Mouse (Mus musculus): Measurements from ENCODE around the gene Cfdp1.

The Cfdp1 gene

DNA sequence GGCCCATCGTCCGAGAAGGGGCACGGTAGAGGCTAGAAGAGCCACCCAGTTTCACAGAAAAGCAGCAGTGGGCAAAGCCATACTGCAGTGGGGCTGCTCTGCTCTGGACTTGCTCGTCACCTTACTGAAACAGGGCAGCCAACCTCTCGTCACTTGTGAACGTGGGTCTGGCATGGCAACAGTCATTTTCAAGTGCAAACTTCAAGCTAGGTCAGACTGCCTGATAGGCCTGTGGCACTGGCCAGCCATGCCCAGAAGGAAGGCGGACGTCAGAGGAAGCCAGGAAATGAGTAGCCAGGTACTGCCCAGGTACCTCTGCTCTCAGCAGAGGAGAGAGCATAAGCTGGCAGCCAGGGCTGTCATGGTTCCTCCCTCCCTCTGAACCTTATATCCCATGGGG is 113.1 kb downstream of the Cfdp1 start:
- DNase-seq (ENCODE audit: low read depth, low spot score) = no peak

DNA sequence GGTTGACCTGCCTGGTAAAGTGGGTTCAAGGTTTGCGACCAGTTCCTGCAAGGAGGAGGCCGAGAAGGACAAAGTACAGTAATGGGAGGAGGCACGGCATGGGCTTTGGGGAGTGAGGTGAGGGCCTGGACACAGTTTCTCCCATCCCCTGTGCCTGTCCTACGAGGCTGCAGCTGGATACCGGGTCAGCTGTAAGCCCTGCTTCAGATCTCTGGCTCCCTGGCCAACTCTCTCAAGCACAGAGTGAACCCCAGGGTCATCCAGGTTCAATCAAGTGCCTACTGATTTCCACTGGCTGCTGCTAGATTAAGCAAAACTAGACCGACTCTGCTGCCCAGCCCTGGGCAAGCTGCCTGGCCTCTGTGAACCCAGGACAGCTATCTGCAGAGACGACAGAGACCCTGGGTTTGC is 113.8 kb downstream of the Cfdp1 start:
- DNase-seq (ENCODE audit: low read depth, low spot score) = no peak

DNA sequence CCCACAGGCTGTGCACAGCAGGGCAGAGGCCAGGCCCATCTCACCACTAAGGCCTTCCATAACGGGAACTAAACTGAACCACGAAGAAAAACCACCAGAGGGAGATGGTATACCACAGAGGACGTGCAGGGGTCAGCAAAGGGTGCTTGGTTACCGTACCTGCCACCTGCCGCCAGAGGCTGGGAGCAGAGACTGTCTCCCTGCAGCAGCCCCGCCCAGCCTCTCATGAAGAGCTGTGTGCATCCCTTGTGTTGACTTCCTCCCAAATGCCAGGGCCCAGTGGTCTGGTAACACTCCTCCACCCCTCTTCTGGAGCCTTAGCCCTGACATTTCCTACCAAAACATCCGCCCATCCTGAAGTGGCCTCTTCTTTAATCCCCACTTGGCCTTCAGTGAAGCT is 114.5 kb downstream of the Cfdp1 start:
- no peak for DNase-seq (ENCODE audit: low read depth, low spot score)

DNA sequence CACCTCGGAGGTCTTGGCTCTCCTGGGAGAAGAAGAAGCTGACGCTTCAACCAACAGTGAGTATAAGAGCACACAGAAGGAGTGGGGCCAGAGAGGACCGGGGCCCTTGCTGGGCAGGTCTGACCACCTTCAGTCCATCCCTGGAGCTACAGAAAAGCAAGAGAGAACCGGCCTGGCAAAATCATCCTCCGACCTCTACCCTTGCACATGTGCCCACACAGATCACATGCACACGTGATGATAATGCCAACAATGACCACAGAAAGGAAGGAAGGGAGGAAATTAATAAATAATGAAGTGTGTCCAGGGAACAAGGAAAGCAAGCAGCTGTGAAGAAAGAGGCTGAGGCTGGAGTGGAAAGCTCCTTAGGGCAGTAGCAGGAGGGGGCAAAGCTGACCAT is 115.2 kb downstream of the Cfdp1 start:
- DNase-seq (ENCODE audit: low read depth, low spot score) = no peak

DNA sequence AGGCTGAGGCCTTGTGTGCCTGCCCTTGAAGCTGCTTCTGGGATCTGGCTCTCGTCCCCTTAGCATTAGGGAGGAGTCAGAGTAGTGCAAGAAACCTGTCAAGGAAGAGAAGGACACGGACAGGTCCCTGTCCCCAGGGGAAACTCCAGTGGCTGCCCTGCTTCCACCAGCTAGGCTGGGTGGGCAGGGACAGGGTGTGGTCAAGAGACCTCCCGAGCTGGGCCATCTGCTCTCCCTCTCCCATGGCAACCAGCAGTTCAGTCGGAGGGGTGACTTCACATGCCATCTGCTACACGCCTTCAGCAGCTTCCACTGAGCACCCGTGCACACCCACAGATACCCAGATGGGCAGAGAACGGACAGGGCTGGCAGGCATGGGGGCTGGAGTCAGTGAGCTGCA is 117.8 kb downstream of the Cfdp1 start:
- DNase-seq (ENCODE audit: low read depth, low spot score) = no peak

DNA sequence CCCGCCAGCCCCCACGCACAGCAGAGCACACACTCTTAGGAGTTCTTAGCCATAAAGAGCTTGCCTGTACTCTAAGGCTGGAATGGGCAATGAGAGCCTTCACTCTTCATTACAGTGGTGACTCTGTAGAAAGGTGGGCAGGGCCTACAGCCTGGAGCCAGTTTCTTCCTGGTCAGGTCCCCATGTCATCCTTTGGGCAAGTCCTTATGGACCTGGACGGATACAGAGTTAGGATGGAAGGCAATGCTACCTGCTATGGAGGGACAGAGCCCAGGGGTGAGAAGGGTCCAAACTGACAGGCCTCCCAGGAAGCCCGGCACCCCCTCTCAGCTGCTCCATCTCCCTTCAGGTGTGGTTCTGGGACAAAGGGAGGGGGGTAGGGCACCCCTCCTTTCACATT is 118.3 kb downstream of the Cfdp1 start:
- no peak for DNase-seq (ENCODE audit: low read depth, low spot score)

DNA sequence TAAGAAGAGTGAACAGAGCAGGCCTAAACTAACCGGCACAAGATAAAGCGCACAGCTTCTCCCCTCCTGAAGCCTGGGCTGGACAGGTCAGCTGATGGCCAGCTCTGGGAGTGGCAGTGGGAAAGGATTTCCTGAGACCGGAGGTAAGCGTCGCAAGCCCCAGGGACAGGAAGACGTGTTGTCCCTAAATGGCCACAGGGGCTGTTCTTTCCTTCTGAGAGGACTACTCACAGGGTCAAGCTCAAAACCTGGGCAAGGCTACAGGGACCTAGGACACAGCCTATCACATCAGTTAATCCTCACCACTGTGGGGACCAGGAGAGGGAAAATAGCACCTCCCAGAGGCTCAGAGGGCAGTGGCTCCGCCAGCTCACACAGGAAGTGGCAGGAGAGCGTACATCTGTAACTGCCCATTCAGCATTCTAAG is 118.7 kb downstream of the Cfdp1 start:
- no peak for DNase-seq (ENCODE audit: low read depth, low spot score)

DNA sequence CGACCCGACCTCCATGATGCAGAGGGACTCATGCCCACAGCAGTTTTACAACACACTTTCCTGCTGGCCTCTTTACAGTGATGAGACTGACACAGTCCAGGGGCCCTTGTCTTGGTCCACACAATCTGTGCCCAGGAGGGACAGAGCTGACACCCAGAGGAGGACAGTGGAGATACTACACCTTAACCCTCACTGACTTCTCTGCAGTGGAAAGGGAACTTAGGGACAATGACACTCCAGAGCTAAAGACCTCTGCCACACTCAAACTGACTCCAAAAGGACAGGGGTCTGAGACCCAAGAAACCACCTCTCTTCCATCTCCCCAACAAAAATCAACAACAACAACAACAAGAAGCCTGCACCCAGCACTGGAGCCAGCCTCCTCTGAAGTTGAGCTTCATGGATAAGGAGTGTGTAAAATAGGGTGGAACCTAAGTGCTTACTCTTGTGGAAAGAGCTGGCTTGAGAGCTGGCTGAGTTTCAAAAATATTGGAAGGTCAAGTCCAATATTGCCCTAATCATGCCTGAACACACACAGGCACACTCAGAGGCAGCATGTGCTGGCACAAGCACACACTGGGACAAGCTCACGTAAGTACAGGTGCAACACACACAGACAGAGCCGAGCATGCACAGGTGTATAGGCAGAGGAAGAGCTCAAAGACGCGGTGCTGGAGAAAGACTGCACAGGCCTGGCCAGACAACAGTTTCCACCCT is 119.7 kb downstream of the Cfdp1 start:
- no peak for DNase-seq (ENCODE audit: low read depth, low spot score)

DNA sequence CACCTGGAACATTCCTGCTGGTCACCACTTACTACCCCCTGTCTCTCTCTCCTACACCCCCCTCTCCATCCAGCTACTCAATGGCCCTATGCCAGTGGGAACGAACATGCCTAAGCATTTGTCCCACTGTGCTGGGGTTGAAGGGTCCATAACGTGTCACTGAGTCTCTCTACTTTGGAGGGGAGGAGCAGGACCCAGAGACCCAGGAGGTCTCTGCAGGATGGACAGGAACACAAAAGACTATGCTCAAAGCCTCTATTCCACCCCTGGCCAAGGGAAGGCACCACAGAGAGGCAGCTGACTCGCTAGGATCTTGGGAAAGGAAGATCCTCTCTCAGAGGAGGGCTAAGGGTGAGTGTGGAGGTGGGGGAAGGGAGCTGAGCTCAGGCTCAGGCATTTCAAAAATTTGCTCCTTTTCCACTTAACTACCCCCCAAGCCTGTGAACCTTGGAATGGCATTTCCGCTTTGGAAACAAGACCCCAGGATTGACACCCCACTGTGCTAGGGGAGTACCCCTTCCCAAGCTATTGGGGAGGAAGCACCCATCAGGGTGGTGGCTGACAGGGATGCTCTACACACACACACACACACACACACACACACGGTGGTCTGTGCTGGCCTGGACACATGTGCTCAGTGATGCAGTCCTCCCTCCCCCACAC is 120.4 kb downstream of the Cfdp1 start:
- no peak for DNase-seq (ENCODE audit: low read depth, low spot score)

DNA sequence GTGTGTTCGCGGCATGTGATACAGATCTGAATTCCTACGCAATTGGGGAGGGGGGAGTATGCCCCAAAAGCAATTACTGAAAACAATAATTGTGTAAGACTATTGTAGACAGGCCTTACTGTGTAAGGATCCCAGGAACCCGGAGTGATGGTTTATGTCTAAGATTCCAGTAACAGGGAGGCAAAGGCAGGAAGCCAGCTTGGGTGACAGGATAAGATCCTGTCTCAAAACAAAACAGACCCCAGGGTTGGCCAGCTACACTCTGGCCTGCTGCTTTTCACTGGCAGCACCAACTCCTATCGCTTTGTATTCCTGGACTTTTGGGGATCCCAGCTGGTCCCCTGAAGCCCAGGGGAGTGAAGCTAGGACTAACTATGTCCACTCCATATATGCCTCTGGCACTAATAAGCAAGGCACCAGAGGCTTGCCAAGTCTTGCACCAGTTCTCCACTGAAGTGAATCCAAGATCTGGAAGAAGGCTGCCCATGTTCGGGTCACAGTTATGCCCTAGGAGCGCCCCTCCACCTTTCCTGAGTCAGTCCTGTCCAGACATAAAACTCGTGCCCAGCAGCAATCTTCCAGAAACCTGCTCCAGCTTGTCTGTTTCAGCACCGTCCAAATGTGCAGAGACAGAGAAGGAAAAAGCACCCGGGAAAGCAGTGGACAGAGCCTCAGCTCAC is 121.5 kb downstream of the Cfdp1 start:
- DNase-seq (ENCODE audit: low read depth, low spot score) = no peak

DNA sequence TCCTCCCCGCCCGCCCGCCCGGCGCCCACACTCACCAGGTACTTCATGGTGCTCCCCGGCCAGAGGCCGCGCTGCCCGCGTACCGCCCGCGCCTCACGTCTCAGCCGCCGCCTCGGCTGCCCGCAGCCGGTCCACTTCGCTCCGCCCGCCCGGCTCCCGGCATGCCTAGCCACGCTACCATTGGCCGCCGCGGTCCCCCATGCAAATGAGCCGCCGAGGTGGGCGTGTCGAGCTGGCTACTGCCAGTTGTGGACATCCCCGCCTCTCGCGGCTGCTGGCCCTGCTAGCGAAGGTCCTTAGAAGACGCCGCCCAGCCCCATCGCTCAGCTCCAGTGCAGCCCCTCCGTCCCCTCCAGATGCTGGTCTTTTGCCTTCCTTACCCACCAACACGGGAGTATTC is 122.1 kb downstream of the Cfdp1 start:
- DNase-seq (ENCODE audit: low read depth, low spot score) = peak; percentile 88

DNA sequence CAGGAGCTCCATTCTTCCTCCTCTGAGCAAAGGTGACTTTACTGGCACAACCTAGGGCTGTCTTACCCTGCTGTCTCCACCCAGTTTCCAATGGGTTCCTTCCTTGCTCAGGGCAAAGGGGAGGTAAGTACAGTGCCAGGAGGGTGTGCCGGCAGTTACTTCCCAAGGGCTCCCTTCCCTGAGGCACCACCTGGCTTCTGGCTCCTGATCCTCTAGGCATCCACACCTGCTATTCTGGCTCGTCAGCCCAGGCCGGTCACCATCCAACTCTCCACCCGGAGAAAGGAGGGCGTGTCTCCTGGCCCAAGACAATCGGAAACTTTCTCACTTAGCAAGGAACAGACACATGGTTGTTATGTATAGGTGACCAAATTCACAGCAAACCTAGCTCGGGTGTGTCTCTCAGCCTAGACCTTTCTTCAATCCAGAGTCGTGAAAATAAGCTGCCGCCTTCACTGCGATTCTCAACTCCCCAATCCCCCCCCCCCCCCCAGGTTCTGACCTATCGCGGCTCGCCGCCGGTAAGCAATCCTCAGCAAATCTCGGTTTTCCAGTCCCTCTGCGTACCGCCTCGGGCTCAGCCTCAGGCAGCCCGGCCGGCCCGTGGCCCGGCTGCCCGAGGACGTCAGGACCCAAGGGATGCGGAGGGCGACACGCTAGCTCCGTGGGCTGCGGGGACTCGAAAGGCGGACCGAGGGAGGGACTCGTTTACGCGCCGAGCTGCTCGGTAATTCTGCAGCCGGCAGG is 122.7 kb downstream of the Cfdp1 start:
- no peak for DNase-seq (ENCODE audit: low read depth, low spot score)

DNA sequence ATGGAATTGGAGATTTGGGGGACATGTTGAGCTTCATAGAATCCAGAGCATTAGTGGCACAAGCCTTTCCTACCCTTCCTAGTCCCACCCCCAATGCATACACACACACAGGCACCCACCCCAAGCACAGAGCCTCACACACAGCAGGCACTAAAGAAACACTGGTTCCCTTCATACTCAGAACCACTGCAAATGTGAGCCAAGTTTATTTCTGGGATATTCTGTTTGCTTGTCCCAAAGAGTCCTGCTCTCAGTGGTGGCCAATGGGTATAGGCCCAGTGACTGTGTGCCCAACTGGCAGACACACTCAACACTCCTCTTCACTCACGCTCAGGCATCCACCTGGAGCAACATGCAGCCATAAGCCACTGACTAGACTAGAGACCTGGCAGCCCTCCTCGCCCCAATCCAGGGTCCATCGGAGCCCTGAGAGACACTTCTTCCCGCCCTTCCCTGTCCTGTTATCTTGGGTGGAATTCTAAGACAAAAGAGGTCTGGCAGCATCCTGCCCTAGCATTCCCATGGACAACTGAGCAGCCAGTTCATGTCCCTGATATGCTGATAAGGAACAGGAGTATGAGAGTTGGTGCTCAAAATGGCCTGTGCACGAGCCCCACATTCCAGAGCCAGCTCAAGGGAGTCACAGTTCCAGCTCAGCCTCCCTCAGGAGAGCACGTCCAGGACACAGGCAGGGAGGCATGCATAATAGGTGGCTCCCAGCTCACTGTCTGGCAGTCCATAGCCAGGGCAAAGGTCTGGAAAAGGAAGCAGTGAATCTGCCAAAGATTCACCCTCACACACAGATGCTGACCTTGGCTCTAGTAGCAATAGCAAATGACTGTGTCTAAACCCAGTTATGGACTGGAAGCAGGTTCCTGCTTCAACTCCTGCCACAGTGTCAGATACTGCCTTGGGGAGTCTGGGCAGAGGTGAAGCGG is 124.6 kb downstream of the Cfdp1 start:
- DNase-seq (ENCODE audit: low read depth, low spot score) = no peak

DNA sequence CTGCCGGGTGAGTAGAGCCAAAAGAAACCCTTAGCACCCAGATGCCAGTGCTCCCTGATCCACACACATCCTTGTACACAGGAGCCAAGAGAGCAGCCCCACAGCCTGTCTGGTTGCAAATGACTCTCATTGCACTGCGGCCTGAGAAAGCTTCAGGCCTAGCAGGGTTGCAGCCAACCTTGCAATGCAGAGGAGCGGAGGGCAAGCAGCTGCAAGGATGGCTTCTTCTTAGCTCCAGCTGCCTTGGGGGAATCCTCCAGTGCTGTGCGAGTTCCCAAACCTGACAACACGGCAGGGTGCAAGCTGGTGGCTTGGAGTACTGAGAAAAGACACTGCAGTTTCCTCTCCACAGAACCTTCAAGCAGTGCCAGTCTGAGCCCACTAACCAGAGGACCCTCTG is 125.6 kb downstream of the Cfdp1 start:
- DNase-seq (ENCODE audit: low read depth, low spot score) = no peak

DNA sequence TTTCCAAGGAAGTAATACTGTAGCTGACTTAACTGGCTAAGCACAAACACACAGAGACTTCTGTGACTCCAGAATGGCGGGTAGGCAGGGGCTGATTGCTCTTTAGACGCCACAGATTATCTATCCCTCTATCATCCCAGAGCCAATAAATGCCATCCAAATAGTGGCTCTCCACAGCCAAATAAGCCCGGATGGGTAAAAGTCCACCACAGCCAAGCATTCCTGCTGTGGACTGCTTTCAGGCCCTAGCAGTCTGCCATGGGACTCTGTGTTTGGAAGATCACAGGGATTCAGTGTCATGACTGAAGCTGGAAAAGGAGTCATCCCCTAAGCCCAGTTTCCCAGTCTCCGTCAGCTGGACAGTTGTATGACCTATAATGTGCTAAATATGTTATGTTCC is 126.5 kb downstream of the Cfdp1 start:
- no peak for DNase-seq (ENCODE audit: low read depth, low spot score)

DNA sequence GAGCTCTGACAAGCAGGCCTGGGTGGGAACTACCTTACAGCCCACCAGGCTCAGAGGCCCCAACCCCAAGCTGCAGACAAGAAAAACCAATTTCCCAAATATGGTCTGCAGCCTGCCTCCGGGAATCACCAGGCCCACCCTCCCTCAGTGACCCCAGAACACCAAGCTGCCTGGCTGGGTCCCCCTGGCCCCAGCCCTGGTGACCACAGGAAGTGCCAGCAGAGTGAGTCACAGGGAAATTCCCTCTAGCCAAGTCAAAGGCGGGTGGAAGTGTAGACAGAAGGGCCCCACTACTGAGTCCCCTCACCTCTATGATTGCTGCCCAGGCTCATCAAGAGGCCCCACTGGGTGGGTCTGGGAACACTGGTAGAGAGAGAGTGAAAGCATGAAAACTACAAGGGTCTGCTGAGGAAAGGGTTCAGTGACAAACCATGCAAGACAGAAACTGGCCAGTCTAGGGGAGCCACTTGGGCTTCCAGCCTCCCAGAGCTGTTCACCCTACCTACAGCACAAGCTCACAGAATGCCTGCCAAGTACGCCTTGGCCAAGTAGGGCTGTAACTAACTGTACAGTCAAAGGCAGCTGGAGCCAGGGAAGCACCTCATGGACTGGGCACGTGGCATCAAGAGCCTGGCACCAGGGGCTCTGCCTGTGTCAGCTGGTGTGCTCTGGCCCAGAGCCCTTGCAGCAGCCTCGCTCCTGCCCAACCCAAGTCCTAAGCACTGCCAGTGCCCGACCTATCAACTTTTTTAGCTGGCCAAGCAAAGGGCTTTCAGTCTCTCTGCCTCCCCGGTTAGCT is 127.8 kb downstream of the Cfdp1 start:
- DNase-seq (ENCODE audit: low read depth, low spot score) = no peak

DNA sequence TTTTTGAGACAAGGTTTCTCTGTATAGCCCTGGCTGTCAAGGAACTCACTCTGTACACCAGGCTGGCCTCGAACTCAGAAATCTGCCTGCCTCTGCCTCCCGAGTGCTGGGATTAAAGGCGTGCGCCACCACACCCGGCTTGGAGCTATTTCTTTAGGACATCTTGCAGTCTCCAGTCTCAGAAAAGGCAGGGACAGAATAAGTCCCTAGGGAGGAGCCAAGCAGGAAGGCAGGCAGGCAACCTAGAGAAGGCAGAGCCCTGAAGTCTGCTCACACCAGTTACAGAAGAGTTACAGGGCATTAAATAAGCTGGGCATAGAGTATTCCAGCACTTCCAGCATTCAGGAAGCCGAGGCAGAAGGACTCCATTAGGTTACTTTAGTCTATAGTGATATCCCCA is 128.8 kb downstream of the Cfdp1 start:
- no peak for DNase-seq (ENCODE audit: low read depth, low spot score)

DNA sequence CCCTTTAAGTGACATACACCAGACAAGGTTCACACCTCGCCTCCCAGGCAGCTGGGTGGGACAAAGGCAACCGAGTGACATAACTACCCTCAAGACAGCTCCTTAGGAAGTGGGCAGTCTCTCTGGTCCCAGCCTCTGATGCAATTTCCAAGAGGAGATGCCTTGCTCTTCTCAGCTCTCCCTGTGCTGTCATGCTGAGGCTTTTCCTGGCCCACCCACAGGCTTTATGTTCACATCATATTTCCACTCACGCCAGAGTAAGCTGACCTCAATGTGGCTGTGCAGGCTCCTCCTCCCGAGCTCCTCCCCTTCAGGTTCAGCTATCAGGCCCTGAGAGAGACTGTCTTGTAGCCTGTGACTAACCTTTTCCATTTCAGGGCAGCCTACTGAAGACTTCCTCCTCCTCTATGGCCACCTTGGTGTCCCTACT is 134.0 kb downstream of the Cfdp1 start:
- peak; percentile 30 for DNase-seq (ENCODE audit: low read depth, low spot score)

DNA sequence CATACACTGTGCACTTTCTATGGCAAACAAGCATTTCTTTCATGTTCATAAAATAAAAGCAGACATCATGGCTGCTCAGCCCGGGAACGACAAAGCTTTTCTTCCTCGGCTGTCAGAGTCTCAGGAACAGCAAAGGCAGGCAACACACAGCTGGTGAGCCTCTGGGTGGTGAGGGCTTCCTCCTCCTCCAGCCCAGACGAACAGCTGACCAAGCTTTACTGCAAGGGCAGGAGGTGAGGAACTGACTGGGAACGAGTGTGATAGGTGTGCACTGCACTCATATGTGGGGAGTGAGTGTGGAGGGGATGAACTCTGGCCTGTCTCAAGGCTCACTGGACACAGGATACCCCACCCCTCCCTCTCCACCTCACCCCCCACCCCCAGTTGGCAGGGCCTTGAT is 135.2 kb downstream of the Cfdp1 start:
- DNase-seq (ENCODE audit: low read depth, low spot score) = no peak

Measured in CD4-positive helper T cell, adult 2 months (primary cell).